Mouse (Mus musculus) heart, adult 8-10 months (tissue): ENCODE measurements around the gene Csnk2b. TPM values are rescaled to one million over a fixed set of nuclear protein-coding genes. Genes with fewer than 3 reads are reported as not detected.

ENCODE experiments used
- DNase-seq: peaks from one replicate; pipeline ENCODE4 v3.0.0; 2022; ENCODE audit warnings: low spot score
- total RNA-seq, 4 experiments: library from RNA; stranded (reverse); gene quantifications; 2 replicates each; pipeline ENCODE4 v1.2.4; 2022

Csnk2b gene
- 100 to 1,000 TPM; 152 to 184 (median 155) TPM for total RNA-seq

DNA sequence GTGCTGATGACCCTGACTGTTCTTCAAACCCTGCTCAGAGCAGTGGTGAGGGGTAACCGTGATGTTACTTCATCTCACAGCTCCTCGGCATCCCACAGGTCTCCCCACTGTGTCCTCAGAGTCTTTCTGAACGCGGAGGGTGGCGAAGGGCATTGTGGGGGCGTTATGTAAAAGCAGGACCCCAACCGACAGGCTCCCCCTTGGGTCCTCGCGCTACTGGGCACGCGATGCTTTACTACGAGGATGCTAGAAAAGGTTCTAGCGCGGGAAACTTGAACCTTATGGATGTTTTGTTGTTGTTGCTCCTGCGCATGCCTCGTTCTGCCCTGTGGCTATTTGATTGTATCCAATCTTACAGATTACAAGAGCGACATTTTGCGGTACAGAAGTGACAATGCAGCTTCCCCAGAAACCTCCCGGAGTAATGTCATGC, at the start of gene Csnk2b:
Gene Csnk2b (minus strand): TSS at position 183 of the 433 bp plus-strand sequence.
- peak; percentile 36 for DNase-seq

DNA sequence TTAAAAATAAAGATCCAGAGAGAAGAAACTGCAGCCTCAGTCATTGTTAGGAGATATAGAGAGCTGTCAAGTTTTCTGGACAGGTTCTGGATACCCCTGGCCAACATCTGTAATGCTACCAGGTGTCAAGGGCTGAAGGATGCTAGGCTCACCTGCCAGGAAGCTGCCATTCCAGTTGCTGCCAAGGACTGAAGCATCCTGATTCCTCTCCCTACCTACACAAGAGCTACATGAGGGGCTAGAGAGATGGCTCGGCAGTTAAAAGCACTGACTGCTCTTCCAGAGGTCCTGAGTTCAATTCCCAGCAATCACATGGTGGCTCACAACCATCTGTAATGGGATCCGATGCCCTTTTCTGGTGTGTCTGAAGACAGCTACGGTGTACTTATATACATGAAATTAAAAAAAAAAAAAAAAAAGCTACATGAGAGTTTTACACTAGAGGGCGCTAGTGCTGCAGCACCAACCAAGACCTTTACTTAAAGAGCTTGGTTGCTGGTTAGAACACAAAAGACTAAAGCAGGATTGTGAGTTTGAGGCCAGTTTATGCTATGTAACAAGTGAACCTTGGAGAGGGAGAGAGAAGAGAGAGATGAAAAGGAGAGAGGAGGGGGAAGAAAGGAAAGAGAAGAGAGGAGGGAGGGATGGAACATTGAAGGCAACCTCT, 46.8 kb upstream of the Csnk2b start:
- DNase-seq, result no peak

- no peak for DNase-seq
These were observed 45.9 kb upstream of the Csnk2b start for GRCm38 (mm10) chr17:35167794-35168193.

DNA sequence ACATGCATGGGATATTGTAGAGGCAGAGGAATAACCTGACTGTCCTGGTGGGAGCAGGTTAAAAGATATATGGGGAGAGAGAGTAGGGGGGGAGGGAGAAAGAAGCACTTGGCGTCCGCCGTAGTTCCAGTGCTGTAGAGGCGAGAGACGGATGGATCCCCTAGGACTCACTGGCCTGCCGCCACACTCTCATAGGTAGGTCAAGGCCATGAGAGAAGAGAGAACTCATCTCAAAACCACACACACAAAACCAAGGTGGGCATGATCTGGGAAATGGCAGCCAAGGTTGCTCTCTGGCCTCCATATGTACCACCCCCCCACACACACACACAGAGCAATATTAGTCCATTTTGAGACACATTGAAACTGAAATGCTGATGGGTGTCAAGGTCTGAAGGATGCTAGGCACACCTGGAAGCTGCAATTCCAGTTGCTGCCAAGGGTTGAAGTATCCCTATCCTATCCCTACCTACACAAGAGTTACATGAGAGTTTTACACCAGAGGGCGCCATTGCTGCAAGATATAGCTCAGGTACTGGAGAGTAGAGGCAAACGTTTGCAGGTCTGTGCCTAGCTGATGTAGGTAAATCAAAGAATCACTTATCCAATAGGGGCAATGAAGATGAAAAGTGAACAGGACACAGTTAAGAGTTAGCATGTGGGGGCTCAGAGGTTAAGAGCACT, 44.6 kb upstream of the Csnk2b start:
- peak; percentile 60 for DNase-seq

DNA sequence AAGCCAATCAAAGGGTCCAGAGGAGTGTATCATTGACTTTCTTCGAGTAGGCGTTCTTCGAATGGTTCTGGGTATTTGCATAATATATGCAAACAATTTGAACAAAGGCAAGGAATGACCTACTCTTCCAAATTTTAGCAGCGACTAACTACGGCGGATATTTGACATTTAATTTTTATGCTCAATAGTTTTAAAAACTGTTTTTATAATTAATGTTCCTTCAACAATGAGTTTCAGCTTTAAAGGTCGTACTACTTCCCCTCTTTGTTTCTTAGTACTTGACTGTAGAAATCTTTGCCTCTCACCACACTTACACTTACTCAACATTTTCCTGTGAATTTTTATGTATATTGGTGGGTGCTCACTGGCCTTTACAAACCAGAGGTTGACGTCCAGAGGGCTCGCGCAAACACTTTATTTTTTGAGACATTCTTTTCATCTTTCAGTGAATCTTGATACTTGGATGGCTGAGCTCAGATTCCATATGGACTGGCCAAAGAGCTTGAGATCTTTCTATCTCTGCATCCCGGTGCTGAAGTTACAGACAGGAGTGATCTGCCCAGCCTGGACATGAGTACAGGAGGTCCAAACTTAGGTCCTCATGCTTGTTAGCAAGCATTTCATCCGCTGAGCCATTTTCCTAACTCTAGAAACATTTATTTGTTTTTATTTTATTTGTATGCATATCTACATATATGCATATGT, 43.8 kb upstream of the Csnk2b start:
- no peak for DNase-seq

- DNase-seq, result peak; percentile 98
These were observed 43.0 kb upstream of the Csnk2b start, which contains the start of gene Prrc2a for GRCm38 (mm10) chr17:35164568-35165450. TSS of gene Prrc2a (minus strand) at chr17:35164897.

DNA sequence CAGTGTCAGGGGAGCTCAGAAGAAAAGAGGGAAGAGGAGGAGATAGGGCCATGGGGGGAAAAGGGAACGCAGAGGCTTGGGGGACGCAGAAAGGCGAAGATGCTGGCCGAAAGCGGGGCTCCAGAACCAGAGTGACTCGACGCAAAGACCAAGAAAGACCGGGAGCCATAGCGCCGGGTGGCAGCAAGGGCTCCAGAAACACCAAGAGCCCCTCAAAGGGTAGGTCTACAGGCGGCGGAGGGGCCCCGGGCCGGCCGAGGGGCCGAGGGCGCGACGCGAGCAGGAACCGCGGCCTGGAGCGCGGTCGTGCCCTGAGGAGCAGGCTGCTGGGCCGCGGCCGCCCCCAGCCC, 42.3 kb upstream of the Csnk2b start:
- no peak for DNase-seq

GRCm38 (mm10) chr17:35163326-35164081, 41.7 kb upstream of the Csnk2b start:
- no peak for DNase-seq

DNA sequence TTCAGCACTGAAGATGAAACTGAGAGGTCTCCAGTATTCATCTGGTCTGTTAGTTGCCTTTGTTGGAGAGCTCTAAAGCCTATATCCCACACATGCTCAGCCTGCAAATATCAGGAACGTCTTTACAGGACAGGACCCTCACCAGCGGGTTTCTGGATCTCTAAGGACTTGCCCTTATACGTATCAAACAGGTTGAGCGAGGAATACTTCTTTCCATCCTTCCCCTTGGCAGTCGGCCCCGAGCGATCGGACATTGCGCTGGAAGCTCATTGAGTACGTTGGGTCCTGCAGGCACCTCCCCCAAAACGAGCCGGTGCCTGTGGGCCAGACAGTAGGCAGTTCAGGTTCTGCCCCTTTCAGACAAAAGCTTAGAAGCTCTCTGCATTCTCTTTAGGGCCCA, 40.9 kb upstream of the Csnk2b start:
- no peak for DNase-seq

- no peak for DNase-seq
These were observed 40.3 kb upstream of the Csnk2b start for GRCm38 (mm10) chr17:35162121-35162520.

GRCm38 (mm10) chr17:35161421-35161820, 39.6 kb upstream of the Csnk2b start:
- no peak for DNase-seq

DNA sequence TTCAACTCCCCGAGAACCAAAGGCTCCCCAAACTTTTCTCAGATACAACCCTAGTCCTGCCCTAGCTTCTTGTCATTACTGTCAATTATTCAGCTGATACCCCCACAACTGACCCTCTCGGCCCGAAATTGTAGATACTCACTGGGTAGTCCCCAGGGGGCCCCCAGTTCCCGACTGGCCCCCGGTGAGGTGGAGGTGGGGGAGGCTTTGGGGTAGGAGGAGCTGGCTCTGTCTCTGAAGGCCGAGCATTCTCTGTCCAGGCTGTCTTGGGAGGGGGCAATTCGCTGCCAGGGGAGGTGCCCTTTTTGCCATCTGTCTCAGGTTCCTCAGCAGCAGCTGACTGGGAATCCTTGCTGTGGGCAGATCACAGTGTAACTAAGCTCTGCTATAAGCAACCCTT, 37.8 kb upstream of the Csnk2b start:
- no peak for DNase-seq

DNA sequence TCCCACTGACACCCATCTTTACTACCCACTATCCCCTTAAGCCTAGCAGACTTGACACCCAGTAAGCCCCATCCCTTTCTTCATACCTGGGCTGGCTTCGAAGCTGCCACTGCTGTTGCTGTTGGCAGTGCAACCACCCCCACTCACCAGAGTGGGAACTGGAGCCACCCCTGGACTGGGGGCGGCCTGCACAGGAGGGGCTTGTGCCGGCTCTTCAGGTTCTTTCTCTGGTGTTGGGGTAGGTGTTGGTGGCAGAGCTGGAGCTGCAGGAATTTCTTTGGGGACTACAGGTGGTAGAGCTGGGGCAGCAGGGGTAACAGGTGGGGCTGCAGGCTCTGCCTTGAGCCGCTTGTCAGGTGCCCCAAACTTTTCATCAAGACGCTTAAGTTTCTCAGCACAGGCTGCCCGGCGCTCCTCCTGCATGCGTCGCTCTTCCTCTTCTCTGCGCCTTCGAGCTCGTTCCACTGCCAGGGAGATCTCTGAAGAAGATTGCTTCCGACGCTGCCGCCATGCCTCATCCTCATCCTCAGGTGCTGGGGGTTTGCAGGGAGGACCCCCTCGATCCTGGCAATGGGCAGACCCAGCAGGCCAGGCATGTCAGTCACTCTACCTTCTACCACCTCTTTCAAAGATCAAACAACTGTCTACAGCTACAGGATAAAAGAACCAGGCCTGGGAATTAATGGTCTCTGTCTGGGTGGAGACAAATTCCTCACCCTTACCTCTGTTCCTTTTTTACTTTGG, 37.2 kb upstream of the Csnk2b start:
- no peak for DNase-seq

GRCm38 (mm10) chr17:35157661-35158175, 35.9 kb upstream of the Csnk2b start:
- DNase-seq, result no peak

- DNase-seq, result no peak
These were observed 35.4 kb upstream of the Csnk2b start for GRCm38 (mm10) chr17:35157254-35157653.

DNA sequence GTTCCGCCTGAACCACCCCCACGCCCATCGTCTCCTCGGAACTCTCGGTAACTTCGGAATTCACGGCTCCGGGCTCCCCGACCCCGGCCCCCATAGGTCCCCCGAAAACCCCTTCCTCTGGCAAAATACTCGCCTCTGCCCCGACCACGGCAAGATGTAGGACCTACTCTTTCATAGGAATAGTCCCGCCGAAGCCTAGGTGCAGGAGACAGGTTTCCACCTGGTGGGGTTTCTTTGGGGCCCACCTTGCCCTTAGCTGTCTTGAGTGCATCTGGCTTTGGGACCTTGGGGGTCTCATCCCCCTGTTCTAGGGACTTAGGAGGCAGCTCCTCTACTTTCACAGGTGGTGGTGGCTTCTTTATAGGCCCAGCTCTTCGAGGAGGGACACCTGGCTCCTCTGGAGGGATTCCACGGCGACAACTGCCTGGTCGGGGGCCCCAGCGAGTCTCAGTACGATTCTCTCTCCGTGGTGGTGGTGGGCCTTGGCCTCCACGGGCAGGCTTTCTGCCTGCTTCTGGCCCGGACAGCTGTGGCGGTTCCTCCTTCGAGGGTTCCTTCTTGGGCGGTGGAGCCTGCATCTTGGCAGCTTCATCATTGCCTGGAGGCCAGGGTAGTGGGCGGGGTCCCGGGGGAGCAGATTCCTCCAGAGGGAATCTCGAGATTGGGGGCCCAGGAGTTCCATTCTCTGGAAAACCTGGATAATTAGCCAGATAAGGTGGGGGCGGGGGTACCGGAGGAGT, 34.8 kb upstream of the Csnk2b start:
- DNase-seq, result no peak

DNA sequence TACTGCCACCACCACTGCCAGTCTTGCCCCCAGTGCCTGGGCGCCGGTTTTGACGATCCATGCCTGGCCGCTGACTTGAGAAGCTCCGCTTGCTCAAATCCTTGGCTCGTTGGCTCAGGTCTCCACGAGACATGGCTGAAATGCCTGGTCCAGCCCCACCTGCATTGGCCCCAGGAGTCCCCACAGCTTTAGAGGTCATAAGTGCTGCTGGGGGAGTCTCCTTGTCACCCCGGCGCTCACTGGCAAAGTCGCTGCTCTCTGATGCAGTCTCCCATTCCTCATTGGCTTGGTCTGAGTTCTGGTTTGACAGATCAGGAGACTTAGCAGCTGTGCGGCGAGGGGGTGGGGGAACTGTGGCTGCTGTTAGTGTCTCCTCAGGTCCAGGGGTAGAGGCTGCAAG, 33.6 kb upstream of the Csnk2b start:
- no peak for DNase-seq

GRCm38 (mm10) chr17:35154616-35155015, 32.8 kb upstream of the Csnk2b start:
- DNase-seq, result no peak

- DNase-seq, result no peak
These were observed 32.1 kb upstream of the Csnk2b start for GRCm38 (mm10) chr17:35153931-35154330.
